Mouse (Mus musculus): ENCODE measurements around the gene Slc16a3. TPM values are rescaled to one million over a fixed set of nuclear protein-coding genes. Genes with fewer than 3 reads are reported as not detected.
A peak's percentile ranks its signal among the peaks of the same experiment; 100 is the strongest.

Slc16a3 gene
- polyA plus RNA-seq, 1 experiment: 16.5 TPM

DNA sequence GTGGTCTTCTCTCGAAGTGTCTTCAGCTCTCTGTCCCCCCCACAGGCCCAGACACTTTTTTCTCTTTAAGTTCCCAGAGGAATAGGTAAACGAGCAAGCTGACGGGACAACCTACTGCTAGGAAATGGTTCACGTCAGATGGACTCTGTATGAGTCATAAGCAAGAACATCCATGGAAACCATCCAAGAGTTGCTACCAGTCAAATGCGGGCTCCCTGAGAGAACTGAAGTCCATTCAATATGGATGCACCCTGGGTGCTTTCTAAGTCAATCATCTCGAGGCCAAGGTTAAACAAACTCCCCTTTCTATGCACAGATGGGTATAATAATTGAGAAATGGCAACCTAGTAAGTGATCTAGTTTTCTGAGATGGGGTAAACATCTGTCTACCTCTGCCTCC lies 25.0 kb downstream of the Slc16a3 start:
- DNase-seq (ENCODE audit: low spot score): no peak

DNA sequence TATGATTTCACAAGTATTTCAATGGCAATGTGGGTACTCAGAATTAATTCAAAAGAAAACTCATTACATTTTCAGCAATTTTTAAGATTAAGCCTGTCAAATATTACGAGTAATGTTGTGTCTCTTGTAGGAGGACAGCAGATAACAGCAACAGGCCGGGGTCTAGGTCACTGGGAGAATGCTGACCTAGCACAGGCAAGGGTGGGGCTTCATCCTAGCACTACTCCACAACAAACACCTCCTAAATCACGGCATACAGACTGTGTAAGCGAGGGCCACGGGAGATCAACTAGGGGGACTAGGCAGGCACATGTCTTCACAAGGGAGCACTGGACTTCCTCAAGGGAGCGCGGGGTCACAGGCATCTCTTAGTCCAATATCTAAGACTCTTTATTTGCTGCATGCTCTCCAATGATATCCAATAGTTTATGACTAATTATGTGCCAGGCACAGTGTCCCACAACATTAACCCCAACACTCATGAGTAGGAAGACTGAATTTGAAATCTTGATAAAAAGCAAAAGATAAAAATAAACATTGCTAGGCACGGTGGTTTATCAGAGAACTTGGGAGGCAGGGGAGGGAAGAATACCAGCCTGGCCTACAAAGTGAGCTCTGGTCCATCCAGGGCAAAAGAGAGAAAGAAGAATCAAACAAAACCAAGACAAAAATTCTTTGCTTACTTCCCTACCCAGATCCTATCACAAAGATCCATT lies 31.6 kb downstream of the Slc16a3 start:
- no peak for DNase-seq (ENCODE audit: low spot score)

DNA sequence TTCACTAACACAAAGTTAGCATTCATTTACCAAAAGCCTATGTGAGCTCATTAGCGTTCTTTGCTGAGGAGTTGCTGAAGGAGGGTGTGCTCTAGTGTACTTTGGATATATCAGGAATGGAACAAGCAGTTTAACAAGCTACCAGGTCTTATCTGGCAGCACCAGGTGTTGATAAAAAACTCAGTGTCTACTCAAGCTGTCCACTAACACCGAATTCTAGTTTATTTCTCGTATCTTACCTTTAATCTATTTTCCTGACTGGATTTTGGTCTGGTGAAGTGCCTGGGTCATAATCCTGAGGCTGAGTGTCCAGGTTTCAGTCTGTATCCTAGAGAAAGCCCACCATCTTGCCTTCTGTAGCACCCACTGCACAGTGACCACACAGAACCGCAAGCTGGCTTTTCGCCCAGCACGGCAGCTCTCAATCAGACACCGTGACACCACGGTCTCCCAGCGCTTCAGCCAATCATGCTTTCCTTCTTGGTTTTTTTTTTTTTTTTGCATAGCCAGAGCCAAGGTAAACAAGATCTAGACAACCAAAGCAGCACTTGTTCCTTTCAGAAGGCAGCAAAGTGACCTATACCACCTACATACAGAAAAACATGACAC lies 32.3 kb downstream of the Slc16a3 start:
- no peak for DNase-seq (ENCODE audit: low spot score)

DNA sequence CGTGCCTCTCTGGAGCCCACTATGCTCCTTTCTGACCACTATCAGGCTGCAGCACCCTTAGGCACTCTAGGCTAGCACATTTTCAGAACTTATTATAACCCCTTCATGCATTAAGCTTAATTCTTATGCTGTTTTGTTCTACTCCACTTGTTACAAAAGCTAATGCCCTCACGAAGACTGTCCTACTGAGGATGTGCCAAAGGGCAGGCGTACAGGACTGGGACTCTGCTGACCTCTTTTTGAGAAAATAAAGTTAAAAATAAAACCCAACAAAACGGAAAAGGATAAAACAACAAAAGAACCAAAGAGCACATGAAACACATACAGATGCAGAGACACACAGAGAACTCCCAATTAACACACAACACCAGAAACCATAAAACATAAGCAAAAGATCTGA lies 33.4 kb downstream of the Slc16a3 start:
- no peak for DNase-seq (ENCODE audit: low spot score)

DNA sequence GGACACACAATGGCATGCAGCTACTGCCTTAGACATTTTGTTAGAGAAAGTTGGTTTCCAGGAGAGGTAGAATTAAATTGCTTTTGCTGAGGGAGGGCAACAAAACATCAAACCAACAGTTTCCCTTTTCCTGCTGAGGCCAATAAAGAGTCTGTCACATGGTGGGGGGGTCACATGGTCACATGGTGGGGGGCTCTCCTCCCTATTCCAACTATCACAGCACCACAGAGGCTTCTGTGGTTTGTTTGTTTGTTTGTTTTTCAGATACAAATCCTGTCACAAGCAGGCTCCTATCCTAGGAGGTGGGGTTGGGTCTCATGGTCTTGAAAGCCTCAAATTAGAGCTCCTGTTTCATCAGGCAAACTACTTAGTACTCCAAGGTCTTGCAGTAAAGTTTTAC lies 34.2 kb downstream of the Slc16a3 start:
- no peak for DNase-seq (ENCODE audit: low spot score)

DNA sequence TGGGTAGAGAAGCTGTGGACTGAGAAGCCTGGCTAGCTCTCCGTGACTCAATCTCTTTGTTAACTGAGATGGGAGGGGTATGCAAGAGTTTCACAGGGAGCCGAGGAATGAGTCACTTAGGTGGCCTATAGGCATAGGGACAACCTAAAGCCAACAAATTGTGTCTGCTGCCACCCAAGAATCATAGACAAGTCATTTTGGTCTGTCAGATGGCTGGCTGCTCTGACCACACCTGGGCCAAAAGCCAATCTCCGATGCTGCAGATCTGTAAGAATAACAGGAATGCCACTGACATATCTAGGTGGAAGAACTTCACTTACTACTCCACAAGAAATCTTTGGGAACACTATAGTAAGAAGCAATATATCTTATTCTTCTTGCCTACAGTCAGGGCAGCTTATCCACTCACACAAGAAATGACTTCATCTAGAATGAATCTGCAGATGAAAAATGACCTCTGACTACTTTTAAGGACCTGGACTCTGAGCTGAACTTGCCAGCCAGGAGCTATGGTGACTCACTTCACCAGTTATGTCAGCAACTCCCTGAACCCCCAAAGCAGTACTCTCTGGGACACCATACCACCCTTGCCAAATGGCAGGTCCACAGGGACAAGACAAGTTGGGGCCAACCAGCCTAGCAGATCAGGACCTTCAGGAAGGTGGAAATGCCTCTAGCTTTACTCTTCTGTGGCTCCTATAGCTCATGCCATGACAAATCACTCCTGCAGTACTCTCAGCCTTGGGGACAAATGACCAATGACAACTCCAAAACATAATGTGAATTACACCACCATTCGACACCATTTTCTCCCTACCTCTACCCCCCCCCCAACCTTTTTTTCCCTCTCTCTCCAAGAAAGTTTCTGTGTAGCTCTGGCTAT lies 36.4 kb downstream of the Slc16a3 start:
- DNase-seq (ENCODE audit: low spot score): no peak

DNA sequence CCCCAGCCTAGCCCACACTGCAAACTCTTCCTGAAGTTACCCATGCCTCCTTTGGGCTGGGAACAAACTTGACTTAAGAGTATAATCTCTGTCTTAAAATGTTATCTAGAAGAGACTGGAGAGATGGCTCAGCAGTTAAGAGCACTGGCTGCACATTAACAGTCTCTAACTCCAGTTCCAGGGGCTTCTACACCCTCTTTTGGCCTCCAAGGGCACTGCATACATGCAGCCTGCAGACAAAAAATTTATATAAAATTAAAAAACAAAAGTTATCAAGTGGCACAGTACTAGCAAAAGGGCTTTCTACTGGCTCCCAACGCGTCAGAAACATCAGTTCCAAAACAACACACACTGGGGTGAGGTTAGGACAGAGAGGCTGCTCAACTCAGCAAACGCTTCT lies 39.3 kb downstream of the Slc16a3 start:
- no peak for DNase-seq (ENCODE audit: low spot score)

DNA sequence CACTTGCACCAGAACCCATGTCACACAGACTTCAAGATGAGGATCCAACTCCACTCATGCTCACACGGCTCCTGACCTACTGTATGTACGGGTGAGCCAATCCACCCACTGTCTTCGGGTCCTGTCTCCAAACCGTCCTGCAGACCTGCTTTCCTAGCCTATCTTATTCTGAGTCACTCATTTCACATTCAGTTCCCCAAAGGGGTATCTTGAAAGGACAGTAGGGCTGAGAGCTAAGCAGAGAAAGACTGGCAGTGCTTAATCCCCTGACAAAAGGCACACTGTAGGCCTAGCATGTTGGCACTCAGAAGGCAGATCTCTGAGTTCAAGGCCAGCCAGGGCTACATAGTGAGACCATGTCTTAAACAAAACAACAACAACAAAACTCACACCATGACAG lies 40.1 kb downstream of the Slc16a3 start:
- no peak for DNase-seq (ENCODE audit: low spot score)

DNA sequence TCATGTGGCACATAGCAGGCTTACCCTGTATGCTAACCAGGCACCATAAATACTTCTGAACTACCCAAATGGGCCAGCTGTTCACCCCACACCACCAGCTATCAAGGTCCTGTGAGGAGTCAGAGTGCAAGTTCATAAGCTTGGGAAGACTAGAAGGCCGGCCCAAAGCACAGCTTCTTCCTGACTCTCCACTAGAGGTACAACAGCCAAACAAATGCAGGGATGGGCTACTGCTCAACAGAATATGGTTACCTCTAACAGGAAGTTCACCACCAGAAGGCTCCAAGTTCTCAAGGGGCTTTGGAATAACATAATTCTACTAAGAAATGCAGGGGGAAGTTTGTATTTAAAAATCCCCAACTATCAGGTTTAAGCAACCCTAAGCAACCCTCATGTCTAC lies 41.2 kb downstream of the Slc16a3 start:
- DNase-seq (ENCODE audit: low spot score): no peak

DNA sequence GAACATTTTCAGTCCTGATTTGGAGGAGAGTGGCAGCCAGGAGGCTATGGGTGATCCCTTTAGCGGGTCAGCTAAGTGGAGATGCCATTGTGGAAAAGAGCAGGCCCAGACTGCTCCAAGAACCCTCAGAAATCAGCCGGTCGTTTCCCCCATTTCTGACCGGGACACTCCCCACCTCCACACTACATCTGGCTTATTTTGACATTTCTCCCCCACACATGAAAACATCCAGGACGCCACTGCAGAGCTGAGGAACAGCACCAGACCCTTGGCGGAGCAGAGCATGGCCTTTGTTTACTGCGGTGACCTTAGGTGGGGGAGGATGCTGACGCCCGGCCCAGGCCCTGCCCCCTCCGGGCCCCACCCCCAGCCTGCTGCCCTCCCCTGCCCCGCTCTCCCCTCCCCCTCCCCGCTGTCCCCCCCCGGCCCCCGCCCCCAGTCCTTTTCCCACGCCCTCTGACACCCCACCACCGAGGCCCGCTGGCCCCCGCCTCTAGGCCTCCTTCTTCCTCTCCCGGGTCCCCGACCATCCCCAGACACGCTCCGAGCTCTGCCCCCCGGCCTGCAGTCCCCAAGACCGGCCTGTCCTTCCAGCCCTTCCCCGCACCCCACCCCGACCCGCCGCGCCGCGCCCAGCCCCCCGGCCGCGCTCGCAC lies 42.0 kb downstream of the Slc16a3 start:
- DNase-seq (ENCODE audit: low spot score): no peak

DNA sequence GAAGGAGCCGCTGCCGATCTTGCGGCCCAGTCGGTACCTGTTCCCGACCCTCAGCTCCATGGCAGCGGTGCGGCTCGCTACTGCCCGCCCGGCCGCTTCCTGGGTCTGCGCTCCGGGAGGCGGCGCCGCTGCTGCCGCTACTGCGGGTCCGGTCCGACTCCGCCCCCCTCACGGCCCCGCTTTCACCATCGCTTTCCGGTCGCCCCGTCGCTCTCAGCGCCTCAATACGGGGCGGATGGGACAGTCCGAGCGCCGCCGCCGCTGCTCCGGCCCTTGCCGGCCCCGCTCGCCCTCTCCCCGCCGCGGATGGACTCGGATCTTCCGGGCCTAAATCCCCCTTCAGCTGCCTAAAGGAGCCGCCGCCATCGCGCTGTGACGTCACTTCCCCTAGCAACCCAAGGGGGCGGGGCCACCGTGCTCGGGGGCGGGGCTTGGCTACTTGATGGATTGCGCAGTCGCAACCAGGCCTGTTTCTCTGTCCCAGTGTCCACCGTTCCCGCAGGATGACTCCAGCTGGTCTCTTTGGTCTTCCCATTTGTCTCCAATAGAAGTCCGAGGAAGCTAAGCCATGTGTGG lies 42.8 kb downstream of the Slc16a3 start, which contains the start of gene Csnk1d:
Gene Csnk1d, minus strand, starts transcription at position 380 of the 576 bp plus-strand sequence.
- peak; percentile 100 for DNase-seq (ENCODE audit: low spot score)

DNA sequence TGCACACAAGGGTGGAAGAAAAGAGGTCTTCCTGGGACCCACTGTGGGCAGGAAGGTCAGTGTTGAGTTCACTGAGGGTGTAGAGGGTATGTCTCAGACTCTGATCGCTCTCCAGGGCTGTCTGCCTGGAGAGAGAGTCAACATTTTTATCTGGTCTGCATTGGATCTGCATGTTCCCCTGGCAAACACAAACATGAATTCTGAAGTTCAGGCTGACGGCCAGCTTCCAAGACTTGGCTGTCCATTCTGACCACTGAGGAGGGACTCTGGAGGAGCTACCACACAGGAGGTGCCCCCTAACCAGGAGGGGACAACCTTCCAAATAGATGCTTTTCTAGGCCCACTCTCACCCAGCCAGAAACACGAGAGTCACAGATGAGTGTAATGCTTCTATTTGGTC lies 43.5 kb downstream of the Slc16a3 start:
- no peak for DNase-seq (ENCODE audit: low spot score)

DNA sequence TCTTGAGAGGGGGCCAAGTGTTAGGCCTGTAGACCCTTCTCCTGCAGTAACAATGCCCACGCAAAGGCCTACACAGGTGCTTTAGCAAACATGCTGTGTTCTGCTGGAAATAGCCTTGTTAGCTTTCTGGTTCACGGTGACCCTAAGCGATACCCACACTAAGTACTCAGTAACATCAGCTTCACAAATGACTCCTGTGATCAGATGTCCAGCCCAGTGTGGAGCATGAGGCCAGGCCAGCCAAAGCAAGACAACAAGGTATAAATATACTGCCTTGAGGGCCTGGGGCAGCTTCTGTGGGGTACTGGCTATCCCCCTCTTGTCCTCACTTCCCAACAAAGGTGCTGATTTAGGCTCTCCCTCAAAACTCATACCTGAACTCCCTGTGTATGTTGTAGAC lies 44.8 kb downstream of the Slc16a3 start:
- no peak for DNase-seq (ENCODE audit: low spot score)

DNA sequence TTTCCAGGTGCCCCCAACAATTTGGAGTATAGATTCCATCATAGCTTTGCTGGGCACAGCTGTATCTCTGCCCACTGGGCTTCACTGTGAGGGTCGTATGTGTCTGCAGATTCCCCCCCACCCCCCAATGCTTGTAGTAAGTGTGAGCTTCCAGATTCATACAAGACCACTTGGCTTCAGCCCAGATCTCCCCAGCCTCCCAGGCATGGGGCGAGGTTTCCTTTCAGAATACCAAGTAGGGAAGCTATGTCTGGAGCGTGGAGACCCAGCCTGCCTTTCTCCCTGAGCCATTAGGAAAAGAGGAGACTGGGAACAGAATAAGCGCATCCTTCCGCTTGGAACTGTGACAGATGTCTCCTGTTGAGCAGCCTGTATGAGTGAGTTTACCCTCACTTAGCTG lies 45.3 kb downstream of the Slc16a3 start:
- no peak for DNase-seq (ENCODE audit: low spot score)

DNA sequence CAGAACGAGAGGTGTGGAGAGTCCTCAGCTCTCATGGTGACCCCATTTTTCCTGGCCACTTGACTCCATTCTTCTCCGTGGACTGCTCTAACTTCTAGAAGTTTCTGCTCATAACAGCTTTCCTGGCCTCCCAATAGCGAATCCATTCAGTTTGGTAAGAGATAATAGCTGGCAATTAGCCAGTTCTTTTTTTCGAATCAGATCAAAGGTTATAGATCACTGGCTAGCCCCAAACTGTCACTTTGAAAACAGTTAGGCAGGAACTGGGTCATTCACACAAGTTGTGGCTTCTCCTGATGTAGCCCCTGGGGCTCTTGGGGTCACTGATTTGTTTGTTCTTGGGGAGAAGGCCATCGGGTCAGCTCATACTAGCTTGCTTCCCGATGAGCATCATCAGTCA lies 46.5 kb downstream of the Slc16a3 start:
- no peak for DNase-seq (ENCODE audit: low spot score)

DNA sequence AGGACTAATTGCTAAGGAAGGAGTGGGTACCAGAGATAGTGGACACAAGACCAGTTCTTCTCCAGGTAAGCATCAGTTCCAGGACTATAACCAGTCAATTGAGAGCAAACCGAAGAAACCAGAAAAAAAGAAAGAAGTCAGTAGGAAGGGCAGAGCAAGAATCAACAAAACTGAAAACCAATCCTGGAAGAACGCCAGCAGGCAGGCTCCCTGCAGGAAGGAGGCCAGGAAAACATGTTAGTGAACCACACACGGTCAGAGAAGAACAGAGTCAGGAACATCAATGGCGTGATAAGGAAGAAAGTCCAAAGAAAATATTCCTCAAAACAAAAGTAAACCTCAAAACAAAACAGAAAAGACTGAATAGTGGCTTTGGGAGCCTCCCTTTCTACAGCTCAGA lies 53.7 kb downstream of the Slc16a3 start:
- DNase-seq (ENCODE audit: low spot score): no peak

DNA sequence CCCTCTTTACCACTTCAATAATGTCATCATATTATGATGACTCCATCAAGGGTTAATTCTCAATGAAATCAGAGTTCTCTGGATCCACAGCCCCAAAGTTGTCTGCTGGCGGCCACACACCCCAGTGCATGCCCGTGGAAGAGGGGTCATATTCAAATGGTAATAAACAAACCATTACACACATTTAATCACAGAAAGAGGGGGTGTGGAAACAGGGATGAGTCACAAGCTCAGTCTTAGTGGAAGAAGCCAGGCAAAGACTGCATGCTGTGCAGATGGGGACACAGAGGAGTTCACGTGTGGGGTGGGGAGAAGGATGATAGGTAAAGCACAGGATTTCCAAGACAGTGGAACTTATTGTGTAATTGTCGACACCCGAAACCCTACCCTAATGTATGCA lies 56.0 kb downstream of the Slc16a3 start:
- DNase-seq (ENCODE audit: low spot score): no peak

DNA sequence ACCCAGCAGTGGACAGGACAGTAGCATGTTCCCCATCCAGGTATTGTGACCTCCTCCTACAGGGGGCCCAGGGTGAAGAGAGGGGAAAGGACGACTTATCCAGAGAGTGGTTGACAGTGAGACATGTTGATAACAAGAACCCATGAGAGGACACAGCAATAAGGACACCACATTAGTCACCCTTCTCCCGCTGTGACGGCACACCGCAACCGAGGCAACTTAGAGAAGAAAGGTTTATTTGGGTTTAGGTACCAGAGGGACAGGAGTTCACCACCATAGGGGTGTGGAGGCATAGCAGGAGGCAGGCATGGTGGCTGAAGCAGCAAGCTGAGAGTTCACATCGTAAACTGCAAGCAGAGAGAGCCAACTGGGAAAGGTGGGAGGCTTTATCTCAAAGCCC lies 57.9 kb downstream of the Slc16a3 start:
- DNase-seq (ENCODE audit: low spot score): no peak

DNA sequence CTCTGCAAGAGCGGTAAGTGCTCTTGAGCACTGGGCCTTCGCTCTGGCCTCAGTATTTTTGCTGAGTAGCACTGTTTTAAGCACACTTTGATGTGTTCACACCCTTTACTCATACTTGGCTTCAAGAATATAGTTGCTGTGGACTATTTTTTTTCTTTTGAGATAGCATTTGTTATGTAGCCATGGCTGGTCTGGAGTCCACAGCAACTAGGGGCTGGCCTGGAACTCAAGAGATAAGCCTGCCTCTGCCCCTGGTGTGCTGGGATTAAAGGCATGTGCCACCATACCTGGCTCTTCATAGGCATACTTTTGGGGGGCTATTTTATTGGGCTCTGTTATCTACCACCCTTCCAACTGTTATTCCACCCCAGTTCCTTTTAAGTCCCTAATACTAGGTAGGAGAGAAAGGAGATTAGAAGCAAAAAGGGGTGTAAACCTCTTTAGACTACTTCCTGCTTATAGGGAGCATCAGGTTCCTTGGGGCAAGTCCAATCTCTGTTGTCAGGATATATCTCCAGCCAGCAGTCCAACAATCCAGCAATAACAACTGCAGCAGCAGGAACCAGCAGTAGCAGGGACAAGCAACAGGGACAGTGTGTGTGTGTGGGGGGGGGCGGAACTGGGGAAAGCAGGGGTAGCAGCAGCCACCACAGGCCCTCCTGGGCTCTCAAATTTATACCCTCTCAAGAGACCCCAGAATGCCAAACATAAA lies 61.9 kb downstream of the Slc16a3 start:
- DNase-seq (ENCODE audit: low spot score): no peak

Measured in urinary bladder, adult 2 months (tissue).